Mouse (Mus musculus) ES-Bruce4 (cell line): Measurements from ENCODE around the gene Svs1.

Source experiments
- CTCF ChIP-seq: IDR thresholded peaks from one replicate; pipeline ENCODE4 v1.8.1; 2011; ENCODE audit warnings: low read depth, low read length
- EP300 ChIP-seq: IDR thresholded peaks from 2 replicates; pipeline ENCODE4 v1.6.1; 2011; ENCODE audit warnings: low read depth, low read length; ENCODE audit not compliant: insufficient read depth
- POLR2A ChIP-seq: IDR thresholded peaks from one replicate; pipeline ENCODE4 v1.8.1; 2011; ENCODE audit warnings: low read length; ENCODE audit not compliant: insufficient read depth

- TF ChIP-seq CTCF (no peak), EP300 (no peak), POLR2A (no peak)
Observed at GRCm38 (mm10) chr6:49013023-49013422, 26.4 kb downstream of the Svs1 start.
